Mouse (Mus musculus): ENCODE results near the gene Fgfbp3. TPM values are rescaled to one million over a fixed set of nuclear protein-coding genes. Genes with fewer than 3 reads are reported as not detected.

Gene Fgfbp3
- polyA plus RNA-seq, 1 experiment from 2014 or later: 3.8 TPM

DNA sequence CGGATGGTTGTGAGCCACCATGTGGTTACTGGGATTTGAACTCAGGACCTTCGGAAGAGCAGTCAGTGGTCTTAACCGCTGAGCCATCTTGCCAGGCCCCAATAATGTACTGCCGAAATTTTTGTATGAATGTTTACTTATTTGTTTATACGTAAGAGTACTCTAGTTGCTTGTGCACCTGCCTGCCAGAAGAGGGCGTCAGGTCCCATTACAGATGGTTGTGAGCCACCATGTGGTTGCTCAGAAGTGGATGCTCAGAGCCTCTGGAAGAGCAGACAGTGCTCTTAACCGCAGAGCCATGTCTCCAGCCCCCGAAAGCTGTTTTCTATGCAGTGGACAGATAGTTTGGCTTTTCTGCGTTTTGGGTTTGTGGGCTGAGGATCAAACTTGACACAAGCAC is 21.6 kb downstream of the Fgfbp3 start:
- WGBS: 44% methylated on average over 9 of the region's 9 CpGs
- no peak for DNase-seq (ENCODE audit: low spot score)
- no peaks in the 10 kb centered on the region for H3K4me1 ChIP-seq (replicated peaks; ENCODE audit: control insufficient read depth, insufficient read depth, low read length)

DNA sequence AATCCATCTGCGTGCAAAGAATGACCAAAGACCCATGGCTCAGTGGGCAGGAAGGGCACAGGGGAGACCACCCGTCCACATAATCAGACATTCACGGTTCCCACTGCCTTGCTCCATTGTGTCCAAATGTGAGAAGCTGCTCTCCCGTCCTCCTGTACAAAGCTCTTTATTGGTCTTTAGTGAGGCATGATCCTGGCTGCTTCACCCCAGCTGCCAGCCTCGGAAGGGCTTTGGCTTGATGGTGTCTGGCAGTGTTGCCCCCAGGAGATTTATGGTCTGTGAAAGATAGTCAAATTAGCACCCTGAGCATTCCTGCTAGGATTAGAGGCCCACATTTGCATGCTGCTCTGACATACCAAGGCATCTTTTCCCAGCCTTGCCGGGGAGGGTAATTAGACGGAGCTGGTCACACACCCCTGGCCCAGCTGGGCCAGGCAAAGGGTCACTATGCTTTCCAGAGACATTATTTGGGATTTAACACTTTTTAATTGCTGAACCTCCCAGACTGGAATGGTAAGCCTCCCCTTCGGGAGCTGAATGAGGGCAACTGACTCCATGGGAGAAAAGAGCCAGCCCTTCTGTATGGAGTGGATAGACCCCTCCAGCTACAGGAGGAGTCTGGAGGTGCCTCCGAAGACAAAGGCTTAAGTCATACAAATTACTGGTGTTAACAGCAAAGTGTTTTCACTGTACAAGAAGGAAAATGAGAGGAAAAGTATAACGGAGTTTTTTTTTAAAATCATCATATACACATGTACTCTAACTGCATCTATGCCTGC is 22.4 kb downstream of the Fgfbp3 start:
- no peaks in the 10 kb centered on the region for H3K27me3 ChIP-seq (replicated peaks; ENCODE audit: control insufficient read depth, insufficient read depth, low read length)
- DNase-seq (ENCODE audit: low spot score) (no peak), ATAC-seq (replicated peaks; ENCODE audit: low FRiP score, low TSS enrichment, low read depth) (no peak)
- H3K9ac ChIP-seq (ENCODE audit: low read length): no peak overlapping the region
- WGBS: 19% methylated on average over 10 of the region's 10 CpGs
- no peak overlapping the region for H3K27ac ChIP-seq (ENCODE audit: low read depth)
- H3K9me3 ChIP-seq (ENCODE audit: control insufficient read depth, low read length): no peaks in the 10 kb centered on the region
- no peak overlapping the region for H3K4me2 ChIP-seq (ENCODE audit: low read length)
- H3K36me3 ChIP-seq (ENCODE audit: control insufficient read depth, insufficient read depth, low read length): peaks cover 27% of the 10 kb centered on the region
- H3K4me1 ChIP-seq (replicated peaks; ENCODE audit: control insufficient read depth, insufficient read depth, low read length): no peaks in the 10 kb centered on the region
- H3K4me3 ChIP-seq (ENCODE audit: low read depth, low read length): no peak overlapping the region

More for the DNA sequence above, 21.6 kb downstream of the Fgfbp3 start:
- ATAC-seq (replicated peaks; ENCODE audit: low FRiP score, low TSS enrichment, low read depth): no peak
- Histone ChIP-seq H3K27me3 (replicated peaks; ENCODE audit: control insufficient read depth, insufficient read depth, low read length) (no peaks in the 10 kb centered on the region), H3K36me3 (ENCODE audit: control insufficient read depth, insufficient read depth, low read length) (peaks cover 19% of the 10 kb centered on the region), H3K4me3 (ENCODE audit: low read depth, low read length) (no peak overlapping the region), H3K4me2 (ENCODE audit: low read length) (no peak overlapping the region), H3K9me3 (ENCODE audit: control insufficient read depth, low read length) (no peaks in the 10 kb centered on the region), H3K27ac (ENCODE audit: low read depth) (no peak overlapping the region), H3K9ac (ENCODE audit: low read length) (no peak overlapping the region)

DNA sequence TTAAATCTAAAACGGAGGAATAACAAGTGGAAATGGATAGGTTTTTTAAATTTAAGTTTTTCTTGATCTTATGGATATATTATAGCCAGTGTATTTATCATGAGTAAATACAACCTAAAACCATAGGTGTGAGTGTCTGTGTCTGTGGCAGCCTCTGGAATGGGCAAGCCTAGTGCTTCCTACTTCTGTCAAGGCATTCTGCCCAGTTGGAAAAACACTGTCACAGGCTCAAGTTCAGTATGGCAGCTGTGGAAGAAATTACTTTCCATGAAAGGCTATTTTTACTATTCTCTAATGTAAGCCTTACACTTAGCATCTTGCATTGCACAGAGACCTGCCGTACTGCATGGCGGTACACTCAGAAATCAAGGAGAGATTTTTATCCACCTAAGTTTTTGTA is 27.7 kb downstream of the Fgfbp3 start:
- 97% methylated on average over 3 of the region's 3 CpGs for WGBS
- peaks cover 80% of the 10 kb centered on the region for H3K36me3 ChIP-seq (ENCODE audit: control insufficient read depth, insufficient read depth, low read length)
- no peaks in the 10 kb centered on the region for H3K4me1 ChIP-seq (replicated peaks; ENCODE audit: control insufficient read depth, insufficient read depth, low read length)

DNA sequence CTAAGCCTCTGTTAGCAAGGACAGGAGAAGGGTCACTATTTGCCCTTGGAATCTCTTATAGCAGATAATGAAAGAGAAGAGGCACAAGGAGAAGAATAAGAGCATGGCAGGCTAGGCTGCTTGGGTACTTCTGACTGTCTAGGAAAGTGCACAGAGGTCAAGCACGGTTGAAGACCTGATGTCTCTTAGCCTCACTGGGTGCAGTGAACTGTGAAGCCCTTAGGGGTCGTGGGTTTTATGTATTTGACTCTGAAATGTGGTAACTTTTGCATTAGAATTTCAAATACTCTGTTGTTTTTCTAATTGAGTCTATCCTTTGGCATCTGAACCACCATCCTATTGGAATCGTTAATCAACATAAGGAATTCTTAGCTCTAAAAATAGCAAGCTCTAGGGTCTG is 31.7 kb downstream of the Fgfbp3 start:
- ATAC-seq (replicated peaks; ENCODE audit: low FRiP score, low TSS enrichment, low read depth) (no peak), DNase-seq (ENCODE audit: low spot score) (no peak)
- no peak overlapping the region for H3K27ac ChIP-seq (ENCODE audit: low read depth)
- peaks cover 100% of the 10 kb centered on the region for H3K36me3 ChIP-seq (ENCODE audit: control insufficient read depth, insufficient read depth, low read length)
- no peak overlapping the region for H3K4me3 ChIP-seq (ENCODE audit: low read depth, low read length)
- H3K4me2 ChIP-seq (ENCODE audit: low read length): no peak overlapping the region
- no peak overlapping the region for H3K9ac ChIP-seq (ENCODE audit: low read length)
- no peaks in the 10 kb centered on the region for H3K27me3 ChIP-seq (replicated peaks; ENCODE audit: control insufficient read depth, insufficient read depth, low read length)
- 88% methylated on average over 3 of the region's 3 CpGs for WGBS
- H3K9me3 ChIP-seq (ENCODE audit: control insufficient read depth, low read length): no peaks in the 10 kb centered on the region
- no peaks in the 10 kb centered on the region for H3K4me1 ChIP-seq (replicated peaks; ENCODE audit: control insufficient read depth, insufficient read depth, low read length)

More for the DNA sequence above, 27.7 kb downstream of the Fgfbp3 start:
- no peaks in the 10 kb centered on the region for H3K27me3 ChIP-seq (replicated peaks; ENCODE audit: control insufficient read depth, insufficient read depth, low read length)
- no peak overlapping the region for H3K9ac ChIP-seq (ENCODE audit: low read length)
- no peak overlapping the region for H3K4me2 ChIP-seq (ENCODE audit: low read length)
- H3K27ac ChIP-seq (ENCODE audit: low read depth): no peak overlapping the region
- H3K9me3 ChIP-seq (ENCODE audit: control insufficient read depth, low read length): no peaks in the 10 kb centered on the region
- H3K4me3 ChIP-seq (ENCODE audit: low read depth, low read length): no peak overlapping the region
- ATAC-seq (replicated peaks; ENCODE audit: low FRiP score, low TSS enrichment, low read depth) (no peak), DNase-seq (ENCODE audit: low spot score) (no peak)

DNA sequence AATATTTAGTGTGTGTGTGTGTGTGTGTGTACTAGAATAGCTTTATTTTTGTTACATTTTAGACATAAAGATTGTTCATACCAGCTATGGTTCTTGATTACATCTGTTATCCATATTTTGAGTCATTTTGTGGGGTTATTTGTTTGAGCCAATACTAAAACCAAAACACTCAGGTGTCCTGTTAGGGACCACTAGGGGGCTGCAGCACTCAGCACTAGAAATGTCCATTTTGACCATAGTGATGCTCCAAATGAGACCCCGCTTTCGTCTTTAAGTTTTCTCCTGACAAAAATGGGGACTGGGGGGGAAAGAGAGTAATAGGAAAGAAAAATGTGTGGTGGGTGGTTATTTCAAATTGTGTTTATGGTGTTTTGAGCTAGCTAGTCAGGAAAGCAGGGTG is 33.1 kb downstream of the Fgfbp3 start:
- no peak for DNase-seq (ENCODE audit: low spot score)
- 81% methylated on average over 2 of the region's 2 CpGs for WGBS
- Histone ChIP-seq H3K27ac (ENCODE audit: low read depth) (no peak overlapping the region), H3K4me1 (replicated peaks; ENCODE audit: control insufficient read depth, insufficient read depth, low read length) (no peaks in the 10 kb centered on the region), H3K36me3 (ENCODE audit: control insufficient read depth, insufficient read depth, low read length) (peaks cover 100% of the 10 kb centered on the region), H3K27me3 (replicated peaks; ENCODE audit: control insufficient read depth, insufficient read depth, low read length) (no peaks in the 10 kb centered on the region), H3K9me3 (ENCODE audit: control insufficient read depth, low read length) (no peaks in the 10 kb centered on the region), H3K9ac (ENCODE audit: low read length) (no peak overlapping the region), H3K4me3 (ENCODE audit: low read depth, low read length) (no peak overlapping the region), H3K4me2 (ENCODE audit: low read length) (no peak overlapping the region)
- no peak for ATAC-seq (replicated peaks; ENCODE audit: low FRiP score, low TSS enrichment, low read depth)

DNA sequence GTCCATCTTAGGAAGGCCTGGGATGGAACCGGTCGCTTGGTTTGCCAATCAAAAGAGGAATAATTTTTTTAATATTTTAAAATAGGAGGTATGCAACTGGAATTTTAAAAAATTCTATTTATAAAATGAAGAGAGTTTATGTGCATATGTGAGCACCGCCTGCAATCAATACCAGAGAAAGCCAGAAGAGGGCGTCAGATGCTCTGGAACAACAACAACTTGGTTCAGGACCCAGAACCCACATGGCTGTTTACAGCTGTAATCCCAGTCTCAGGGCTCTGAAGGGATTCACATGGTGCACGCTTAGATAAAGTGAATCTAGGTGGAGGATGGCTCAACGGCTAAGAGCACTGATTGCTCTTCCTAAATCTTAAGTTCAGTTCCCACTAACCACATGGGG is 36.3 kb downstream of the Fgfbp3 start:
- ATAC-seq (replicated peaks; ENCODE audit: low FRiP score, low TSS enrichment, low read depth) (no peak), DNase-seq (ENCODE audit: low spot score) (no peak)
- H3K9me3 ChIP-seq (ENCODE audit: control insufficient read depth, low read length): no peaks in the 10 kb centered on the region
- H3K9ac ChIP-seq (ENCODE audit: low read length): no peak overlapping the region
- H3K4me3 ChIP-seq (ENCODE audit: low read depth, low read length): no peak overlapping the region
- H3K36me3 ChIP-seq (ENCODE audit: control insufficient read depth, insufficient read depth, low read length): peaks cover 100% of the 10 kb centered on the region
- WGBS: 82% methylated on average over 6 of the region's 6 CpGs
- H3K4me1 ChIP-seq (replicated peaks; ENCODE audit: control insufficient read depth, insufficient read depth, low read length): no peaks in the 10 kb centered on the region
- H3K27ac ChIP-seq (ENCODE audit: low read depth): no peak overlapping the region
- H3K27me3 ChIP-seq (replicated peaks; ENCODE audit: control insufficient read depth, insufficient read depth, low read length): no peaks in the 10 kb centered on the region
- no peak overlapping the region for H3K4me2 ChIP-seq (ENCODE audit: low read length)

DNA sequence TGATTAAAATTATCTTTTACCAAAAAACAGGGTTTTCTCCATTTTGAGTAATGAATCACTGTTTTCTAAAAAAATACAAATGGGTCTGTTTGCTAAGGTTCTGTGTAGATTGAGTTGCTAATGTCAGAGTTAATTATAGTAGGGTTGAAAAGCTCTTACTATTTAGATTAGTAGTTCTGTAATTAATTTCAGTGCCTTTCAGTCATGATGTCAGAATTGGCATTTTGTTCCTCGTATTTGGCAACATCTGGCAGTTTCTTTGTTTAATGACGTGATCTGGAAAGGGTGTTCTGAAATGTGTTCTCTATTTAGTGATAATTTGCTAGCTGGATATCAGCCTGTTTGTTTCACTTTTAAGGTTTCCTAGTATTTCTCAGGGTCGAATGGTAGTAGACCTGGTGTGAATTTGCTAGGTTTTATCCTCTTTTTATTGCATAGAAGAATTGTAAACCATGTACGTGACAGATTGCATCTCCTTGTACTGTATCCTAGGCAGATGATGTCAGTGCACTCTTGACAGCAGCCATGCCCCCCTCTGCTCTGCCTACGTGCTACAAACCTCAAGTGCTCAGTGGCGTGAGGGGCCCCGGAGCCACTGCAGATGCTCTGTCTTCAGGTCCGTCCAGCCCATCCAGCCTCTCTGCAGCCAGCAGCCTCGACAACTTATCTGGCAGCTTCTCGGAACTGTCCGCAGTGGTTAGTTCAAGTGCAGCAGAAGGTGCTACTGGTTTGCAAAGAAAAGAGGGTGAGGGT is 40.5 kb downstream of the Fgfbp3 start:
- Histone ChIP-seq H3K4me1 (replicated peaks; ENCODE audit: control insufficient read depth, insufficient read depth, low read length) (no peaks in the 10 kb centered on the region), H3K9ac (ENCODE audit: low read length) (no peak overlapping the region), H3K27me3 (replicated peaks; ENCODE audit: control insufficient read depth, insufficient read depth, low read length) (no peaks in the 10 kb centered on the region), H3K9me3 (ENCODE audit: control insufficient read depth, low read length) (no peaks in the 10 kb centered on the region), H3K4me3 (ENCODE audit: low read depth, low read length) (no peak overlapping the region), H3K36me3 (ENCODE audit: control insufficient read depth, insufficient read depth, low read length) (peaks cover 98% of the 10 kb centered on the region), H3K4me2 (ENCODE audit: low read length) (no peak overlapping the region), H3K27ac (ENCODE audit: low read depth) (no peak overlapping the region)
- no peak for ATAC-seq (replicated peaks; ENCODE audit: low FRiP score, low TSS enrichment, low read depth)
- WGBS: 86% methylated on average over 11 of the region's 11 CpGs
- no peak for DNase-seq (ENCODE audit: low spot score)

DNA sequence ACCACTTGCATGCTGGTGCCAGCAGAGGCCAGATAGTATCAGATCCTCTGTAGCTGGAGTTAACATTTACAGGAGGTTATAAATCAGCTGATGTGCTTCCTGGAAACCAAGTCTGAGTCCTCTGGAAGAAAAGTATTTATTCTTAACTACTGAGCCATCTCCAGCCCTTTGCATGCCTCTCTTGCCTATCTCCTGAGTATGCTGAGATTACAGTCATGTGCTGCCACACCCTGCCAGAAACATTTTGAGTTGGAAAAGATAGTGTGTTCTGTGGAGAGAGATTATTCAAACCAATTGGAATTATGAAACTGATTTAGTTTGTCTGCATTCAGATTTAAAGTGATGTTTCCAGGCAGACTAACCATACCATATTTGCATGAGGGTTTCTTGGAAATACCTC is 42.1 kb downstream of the Fgfbp3 start:
- no peak overlapping the region for H3K9ac ChIP-seq (ENCODE audit: low read length)
- no peaks in the 10 kb centered on the region for H3K4me1 ChIP-seq (replicated peaks; ENCODE audit: control insufficient read depth, insufficient read depth, low read length)
- H3K27me3 ChIP-seq (replicated peaks; ENCODE audit: control insufficient read depth, insufficient read depth, low read length): no peaks in the 10 kb centered on the region
- H3K27ac ChIP-seq (ENCODE audit: low read depth): no peak overlapping the region
- DNase-seq (ENCODE audit: low spot score) (no peak), ATAC-seq (replicated peaks; ENCODE audit: low FRiP score, low TSS enrichment, low read depth) (no peak)
- H3K9me3 ChIP-seq (ENCODE audit: control insufficient read depth, low read length): no peaks in the 10 kb centered on the region
- H3K36me3 ChIP-seq (ENCODE audit: control insufficient read depth, insufficient read depth, low read length): peaks cover 98% of the 10 kb centered on the region
- H3K4me3 ChIP-seq (ENCODE audit: low read depth, low read length): no peak overlapping the region
- H3K4me2 ChIP-seq (ENCODE audit: low read length): no peak overlapping the region

DNA sequence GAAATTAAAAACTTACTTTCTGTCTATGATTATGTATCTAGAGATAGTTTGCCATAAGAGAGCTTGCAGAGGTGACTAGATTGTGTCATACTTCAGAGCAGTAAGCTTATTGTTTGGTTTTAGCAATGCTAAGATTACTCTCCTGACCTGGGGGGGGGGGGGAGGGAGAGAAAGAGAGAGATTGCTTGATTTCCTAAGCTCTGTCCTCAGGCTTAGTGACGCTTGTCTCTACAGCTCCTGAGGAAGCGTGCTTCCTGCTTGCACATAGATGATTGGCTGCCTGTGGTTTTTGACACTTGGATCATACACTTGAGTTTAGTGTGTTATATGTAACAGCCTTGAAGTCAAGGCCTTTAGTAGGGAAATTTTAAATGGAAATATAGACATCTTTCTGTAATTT is 44.8 kb downstream of the Fgfbp3 start:
- Histone ChIP-seq H3K9me3 (ENCODE audit: control insufficient read depth, low read length) (no peaks in the 10 kb centered on the region), H3K27me3 (replicated peaks; ENCODE audit: control insufficient read depth, insufficient read depth, low read length) (no peaks in the 10 kb centered on the region), H3K4me1 (replicated peaks; ENCODE audit: control insufficient read depth, insufficient read depth, low read length) (no peaks in the 10 kb centered on the region), H3K36me3 (ENCODE audit: control insufficient read depth, insufficient read depth, low read length) (peaks cover 97% of the 10 kb centered on the region), H3K9ac (ENCODE audit: low read length) (no peak overlapping the region), H3K27ac (ENCODE audit: low read depth) (no peak overlapping the region), H3K4me2 (ENCODE audit: low read length) (no peak overlapping the region), H3K4me3 (ENCODE audit: low read depth, low read length) (no peak overlapping the region)
- ATAC-seq (replicated peaks; ENCODE audit: low FRiP score, low TSS enrichment, low read depth) (no peak), DNase-seq (ENCODE audit: low spot score) (no peak)
- 74% methylated on average over 2 of the region's 2 CpGs for WGBS
